Mouse (Mus musculus) myocyte (in vitro differentiated cells): ENCODE results near the gene Cerkl. TPM values are rescaled to one million over a fixed set of nuclear protein-coding genes. Genes with fewer than 3 reads are reported as not detected.

ENCODE experiments used
- H3K27me3 ChIP-seq: one replicate; pipeline ENCODE4 v1.6.1; 2011; ENCODE audit not compliant: control insufficient read depth, insufficient read depth, insufficient read length
- H3K36me3 ChIP-seq: one replicate; pipeline ENCODE4 v1.6.1; 2011; ENCODE audit not compliant: control insufficient read depth, insufficient read depth
- H3K4me2 ChIP-seq: one replicate; pipeline ENCODE4 v1.6.1; 2011; ENCODE audit warnings: low read depth, control low read depth
- H3K4me3 ChIP-seq: one replicate; pipeline ENCODE4 v1.5.1; 2011; ENCODE audit warnings: mild to moderate bottlenecking, control low read depth, moderate library complexity
- H3K79me2 ChIP-seq: one replicate; pipeline ENCODE4 v1.6.1; 2011; ENCODE audit not compliant: control insufficient read depth, insufficient read depth
- H3ac ChIP-seq: one replicate; pipeline ENCODE4 v1.6.1; 2011; ENCODE audit not compliant: control insufficient read depth, insufficient read length
- CEBPB ChIP-seq: IDR thresholded peaks from 2 replicates; pipeline ENCODE4 v1.6.1; 2011; ENCODE audit warnings: mild to moderate bottlenecking, moderate library complexity; ENCODE audit not compliant: poor library complexity, insufficient read depth, severe bottlenecking
- E2F4 ChIP-seq: IDR thresholded peaks from one replicate; pipeline ENCODE4 v1.6.1; 2011; ENCODE audit warnings: mild to moderate bottlenecking, control low read depth, moderate library complexity; ENCODE audit not compliant: insufficient read depth
- MAX ChIP-seq: IDR thresholded peaks from one replicate; pipeline ENCODE4 v1.6.1; 2011; ENCODE audit warnings: low read depth, mild to moderate bottlenecking, control low read depth
- MYOD1 ChIP-seq, 3 experiments: IDR thresholded peaks; one replicate each; pipeline ENCODE4 v1.6.1; 2011; ENCODE audit warnings: control low read depth in 2 of 3, low read depth in 2 of 3, mild to moderate bottlenecking in 2 of 3, moderate library complexity in 1 of 3; ENCODE audit not compliant: insufficient read length in 2 of 3, control insufficient read depth in 1 of 3
- MYOG ChIP-seq, 3 experiments: IDR thresholded peaks; one replicate each; pipeline ENCODE4 v1.6.1; 2011; ENCODE audit warnings: control low read depth in 2 of 3, low read depth in 2 of 3, mild to moderate bottlenecking in 2 of 3; ENCODE audit not compliant: insufficient read length in 2 of 3, control insufficient read depth in 1 of 3, insufficient read depth in 1 of 3
- POLR2A ChIP-seq: IDR thresholded peaks from one replicate; pipeline ENCODE4 v1.6.1; 2011; ENCODE audit warnings: low read depth, mild to moderate bottlenecking, control low read depth, moderate library complexity; ENCODE audit not compliant: insufficient read length
- POLR2AphosphoS2 ChIP-seq: IDR thresholded peaks from one replicate; pipeline ENCODE4 v1.6.1; 2011; ENCODE audit warnings: low read depth, control low read depth; ENCODE audit not compliant: insufficient read length
- REST ChIP-seq: IDR thresholded peaks from one replicate; pipeline ENCODE4 v1.6.1; 2011; ENCODE audit warnings: mild to moderate bottlenecking, control low read depth, moderate library complexity; ENCODE audit not compliant: insufficient read depth, insufficient read length
- SRF ChIP-seq: IDR thresholded peaks from one replicate; pipeline ENCODE4 v1.6.1; 2011; ENCODE audit warnings: low read depth; ENCODE audit not compliant: control insufficient read depth, insufficient read length
- TCF12 ChIP-seq: IDR thresholded peaks from one replicate; pipeline ENCODE4 v1.6.1; 2011; ENCODE audit warnings: mild to moderate bottlenecking, control low read depth; ENCODE audit not compliant: poor library complexity, insufficient read depth, severe bottlenecking
- TCF3 ChIP-seq: IDR thresholded peaks from one replicate; pipeline ENCODE4 v1.6.1; 2011; ENCODE audit warnings: low read depth, control low read depth; ENCODE audit not compliant: insufficient read length
- USF1 ChIP-seq: IDR thresholded peaks from one replicate; pipeline ENCODE4 v1.6.1; 2011; ENCODE audit warnings: low read depth, mild to moderate bottlenecking, control low read depth, moderate library complexity
- polyA plus RNA-seq: library from polyadenylated mRNA; unstranded; fragments of >200 nt; fragmentation: generic; extraction: Trizol; gene quantifications from one replicate; pipeline ENCODE4 v1.2.1, GENCODE M21; 2012; ENCODE audit warnings: missing spikeins

Gene Cerkl
- polyA plus RNA-seq, 1 experiment, result not detected

GRCm38 (mm10) chr2:79429108-79429507 is 27.5 kb downstream of the Cerkl start:
- Histone ChIP-seq H3K36me3 (no peaks in the 10 kb centered on the region), H3ac (no peak overlapping the region), H3K27me3 (peaks cover 5% of the 10 kb centered on the region), H3K4me3 (no peak overlapping the region), H3K4me2 (no peak overlapping the region), H3K79me2 (no peaks in the 10 kb centered on the region)
- TF ChIP-seq MYOG (IDR thresholded peaks at IDR 0.05; ENCODE audit: control insufficient read depth in 1 of 3, insufficient read depth in 1 of 3, insufficient read length in 2 of 3, low read depth in 2 of 3) (no peak), REST (no peak), TCF3 (no peak), MYOD1 (IDR thresholded peaks at IDR 0.05; ENCODE audit: control insufficient read depth in 1 of 3, insufficient read length in 2 of 3, low read depth in 2 of 3) (no peak), POLR2AphosphoS2 (no peak), E2F4 (no peak), SRF (no peak), USF1 (no peak), MAX (no peak), TCF12 (no peak), POLR2A (no peak), CEBPB (no peak)

- TF ChIP-seq SRF, result no peak
- no peak for TF ChIP-seq CEBPB
- TF ChIP-seq TCF12, result no peak
- TF ChIP-seq POLR2AphosphoS2, result no peak
- peak overlapping the region; percentile 6 for H3K4me2 ChIP-seq
- no peak overlapping the region for H3ac ChIP-seq
- no peaks in the 10 kb centered on the region for H3K79me2 ChIP-seq
- peaks cover 5% of the 10 kb centered on the region for H3K27me3 ChIP-seq
- H3K36me3 ChIP-seq, result no peaks in the 10 kb centered on the region
- no peak overlapping the region for H3K4me3 ChIP-seq
Observed at GRCm38 (mm10) chr2:79428569-79429104, 27.9 kb downstream of the Cerkl start.

GRCm38 (mm10) chr2:79428022-79428421 is 28.6 kb downstream of the Cerkl start:
- no peak overlapping the region for H3ac ChIP-seq
- TF ChIP-seq MYOD1 (IDR thresholded peaks at IDR 0.05; ENCODE audit: control insufficient read depth in 1 of 3, insufficient read length in 2 of 3, low read depth in 2 of 3) (no peak), SRF (no peak), MYOG (IDR thresholded peaks at IDR 0.05; ENCODE audit: control insufficient read depth in 1 of 3, insufficient read depth in 1 of 3, insufficient read length in 2 of 3, low read depth in 2 of 3) (no peak), POLR2A (no peak), MAX (no peak), TCF12 (no peak), TCF3 (no peak), E2F4 (no peak), USF1 (no peak), CEBPB (no peak), REST (no peak), POLR2AphosphoS2 (no peak)
- H3K4me2 ChIP-seq, result no peak overlapping the region
- no peak overlapping the region for H3K4me3 ChIP-seq
- H3K36me3 ChIP-seq, result no peaks in the 10 kb centered on the region
- H3K27me3 ChIP-seq, result peaks cover 5% of the 10 kb centered on the region
- H3K79me2 ChIP-seq, result no peaks in the 10 kb centered on the region

- H3K4me2 ChIP-seq, result no peak overlapping the region
- H3K79me2 ChIP-seq, result no peaks in the 10 kb centered on the region
- TF ChIP-seq TCF12 (no peak), REST (no peak), USF1 (no peak), MAX (no peak), CEBPB (no peak), SRF (no peak), POLR2AphosphoS2 (no peak), E2F4 (no peak), POLR2A (no peak), MYOG (IDR thresholded peaks at IDR 0.05; ENCODE audit: control insufficient read depth in 1 of 3, insufficient read depth in 1 of 3, insufficient read length in 2 of 3, low read depth in 2 of 3) (no peak), TCF3 (no peak), MYOD1 (IDR thresholded peaks at IDR 0.05; ENCODE audit: control insufficient read depth in 1 of 3, insufficient read length in 2 of 3, low read depth in 2 of 3) (no peak)
- no peak overlapping the region for H3ac ChIP-seq
- no peaks in the 10 kb centered on the region for H3K36me3 ChIP-seq
- H3K27me3 ChIP-seq, result no peaks in the 10 kb centered on the region
- H3K4me3 ChIP-seq, result no peak overlapping the region
Observed at GRCm38 (mm10) chr2:79421696-79422095, 34.9 kb downstream of the Cerkl start.

GRCm38 (mm10) chr2:79414505-79414904 is 42.1 kb downstream of the Cerkl start:
- Histone ChIP-seq H3K36me3 (no peaks in the 10 kb centered on the region), H3K4me2 (no peak overlapping the region), H3K79me2 (no peaks in the 10 kb centered on the region), H3K27me3 (no peaks in the 10 kb centered on the region), H3K4me3 (no peak overlapping the region), H3ac (no peak overlapping the region)
- TF ChIP-seq SRF (no peak), MYOG (IDR thresholded peaks at IDR 0.05; ENCODE audit: control insufficient read depth in 1 of 3, insufficient read depth in 1 of 3, insufficient read length in 2 of 3, low read depth in 2 of 3) (no peak), POLR2A (no peak), CEBPB (no peak), POLR2AphosphoS2 (no peak), REST (no peak), USF1 (no peak), TCF3 (no peak), TCF12 (no peak)
